Mouse (Mus musculus): ENCODE results near the gene Prx. TPM values are rescaled to one million over a fixed set of nuclear protein-coding genes. Genes with fewer than 3 reads are reported as not detected.

Gene Prx
- not detected for polyA plus RNA-seq (2014; fragmentation: Illumina TruSeq; extraction: RNeasy Lipid Tissue Mini Kit (QIAGEN cat#74804); ENCODE audit: low read depth, low replicate concordance)

DNA sequence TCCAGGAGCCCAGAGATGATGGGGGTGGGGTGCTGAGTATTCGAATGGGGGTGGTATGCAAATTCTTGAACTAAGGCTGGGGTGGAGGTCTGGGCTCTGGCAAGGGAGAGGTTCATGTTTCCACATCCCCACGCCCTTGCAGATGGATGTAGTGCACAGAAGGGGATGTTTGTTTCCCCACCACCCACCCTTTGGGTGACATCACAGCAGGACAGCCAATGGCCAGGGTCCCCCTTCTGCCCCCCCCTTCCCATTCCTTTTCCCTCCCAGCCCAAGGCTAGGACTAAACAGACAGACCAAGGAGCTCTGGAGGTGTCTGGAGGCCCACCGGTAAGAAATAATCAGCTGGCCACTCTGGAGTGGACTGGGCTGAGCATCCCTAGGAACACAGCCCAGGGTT lies at the start of gene Prx:
Gene Prx, plus strand, starts transcription at position 289 of the 400 bp plus-strand sequence.

DNA sequence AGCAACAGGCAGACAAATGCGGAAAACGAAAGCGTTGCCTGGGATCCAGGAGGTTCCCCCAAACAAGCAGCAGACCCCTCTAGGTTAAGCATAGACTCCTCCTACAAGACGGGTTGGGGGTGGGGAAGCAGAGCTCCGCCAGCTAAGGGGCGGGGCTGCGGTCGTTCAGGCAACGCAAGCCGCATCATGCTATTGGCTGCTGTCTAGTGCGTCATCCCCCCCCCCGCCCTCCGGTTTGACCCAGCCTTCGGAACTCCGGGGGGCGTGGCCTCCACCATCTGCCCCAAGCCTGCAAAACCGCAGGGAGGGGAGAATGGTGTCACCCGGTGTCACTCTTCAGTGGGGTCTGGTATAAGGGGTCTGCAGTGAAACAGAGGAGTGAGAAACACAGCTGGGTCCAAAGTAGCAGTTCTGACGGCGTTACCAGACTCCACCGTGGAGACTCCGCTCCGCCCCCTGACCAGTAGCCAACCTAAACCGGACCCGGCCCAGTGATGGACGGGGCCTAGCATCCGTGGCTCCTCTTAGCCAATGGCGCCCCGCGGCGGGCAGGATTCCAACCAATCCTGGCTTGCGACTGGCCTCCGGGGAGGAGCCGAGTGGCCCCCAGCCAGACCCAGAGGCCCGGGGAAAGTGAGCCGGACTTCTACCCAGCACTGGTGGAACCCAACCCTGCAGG lies 25.8 kb upstream of the Prx start, which contains the start of gene Sertad3:
Gene Sertad3, plus strand, starts transcription at position 613 of the 679 bp plus-strand sequence.

DNA sequence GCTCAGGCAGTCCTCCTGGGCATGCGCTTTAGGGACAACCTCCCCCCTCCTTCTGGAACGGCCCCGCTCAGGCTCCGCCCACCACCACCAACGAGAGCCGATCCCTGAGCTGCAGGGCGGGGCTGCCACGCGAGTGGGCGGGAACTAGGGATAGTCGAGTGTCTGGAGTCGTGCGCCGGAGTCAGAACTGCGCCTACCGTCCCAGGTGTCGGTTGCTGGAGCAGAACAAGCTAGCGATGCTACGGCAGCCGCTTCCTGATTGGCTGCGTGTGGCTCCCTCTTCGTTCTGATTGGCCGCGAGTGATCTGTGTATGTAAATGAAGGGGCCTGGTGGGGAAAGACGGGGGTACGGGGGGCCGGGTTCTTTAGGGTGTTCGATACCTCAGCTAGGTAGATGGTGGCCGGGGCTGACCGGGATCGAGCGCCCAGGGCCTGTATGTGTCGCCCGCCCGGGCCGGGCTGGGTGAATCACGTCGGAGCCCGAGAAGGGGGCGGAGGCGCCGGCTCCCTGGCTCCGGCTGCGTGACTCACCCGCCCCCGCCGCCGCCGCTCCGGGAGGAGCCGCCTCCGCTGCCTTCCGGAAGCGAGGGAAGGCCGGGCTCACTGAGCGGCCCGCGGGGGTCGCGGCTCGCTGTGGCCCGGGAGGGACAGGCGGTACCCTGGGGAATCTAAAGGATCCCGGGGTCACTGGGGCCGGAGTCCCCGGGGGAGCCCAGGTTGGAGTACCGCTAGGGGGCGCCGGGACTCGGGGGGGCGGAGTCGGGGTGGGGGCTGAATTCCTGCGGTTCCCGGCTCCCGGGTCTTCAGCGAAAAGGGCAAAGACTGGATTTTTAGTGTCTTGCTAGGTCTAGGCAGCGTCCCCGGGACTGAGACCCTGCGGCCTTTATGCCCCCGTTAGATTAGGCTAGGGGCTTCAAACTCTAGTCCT lies 12.1 kb upstream of the Prx start, which contains the start of gene Sertad1:
Gene Sertad1, plus strand, starts transcription at position 141 of the 928 bp plus-strand sequence.

DNA sequence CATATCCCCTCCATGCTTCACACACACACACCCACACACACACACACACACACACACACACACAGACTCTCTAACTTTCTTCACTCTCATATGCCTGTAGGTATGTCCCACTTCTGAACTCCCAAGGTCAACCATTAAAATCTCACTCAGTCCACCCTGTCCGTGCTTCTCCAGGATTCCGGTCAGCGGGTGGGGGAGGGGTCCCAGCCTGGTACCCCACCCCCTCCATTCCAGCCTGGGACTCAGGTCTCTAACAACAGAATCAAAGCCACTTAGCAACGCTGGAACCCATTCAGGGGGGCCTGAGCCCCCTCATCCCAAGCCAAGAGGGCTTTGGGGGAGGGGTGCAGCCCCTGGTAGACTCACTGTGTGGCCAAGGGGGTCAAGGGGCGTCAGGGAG lies 23.8 kb downstream of the Prx start, which contains the start of gene Hipk4:
Gene Hipk4, plus strand, starts transcription at position 301 of the 400 bp plus-strand sequence.

DNA sequence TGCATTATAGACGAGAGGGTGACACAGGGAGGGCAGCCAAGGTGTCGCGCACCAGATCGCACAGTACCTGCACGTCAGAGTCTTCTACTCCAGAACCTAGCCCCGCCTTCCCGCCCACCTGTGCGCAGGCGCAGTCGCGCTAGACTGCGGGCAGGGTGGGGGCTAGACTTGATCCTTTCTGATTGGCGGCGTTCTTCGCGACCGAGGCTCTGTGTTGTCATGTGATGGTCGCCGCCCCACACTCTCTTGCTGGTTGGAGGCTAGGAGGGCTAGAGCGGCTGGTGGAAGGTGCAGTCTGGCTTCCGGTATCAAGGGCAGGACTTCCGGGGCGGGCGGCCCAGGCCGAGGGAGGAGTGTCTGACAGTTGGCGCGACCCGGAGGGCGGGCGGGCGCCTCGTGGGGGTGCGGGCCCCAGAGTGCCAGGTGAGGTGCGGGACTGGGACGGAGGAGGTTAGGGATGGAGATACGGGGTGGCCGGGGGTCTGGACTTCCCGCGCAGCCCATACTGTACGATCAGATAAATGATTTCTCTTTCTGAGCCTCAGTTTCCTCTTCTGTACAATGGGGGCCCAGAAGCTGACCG lies 53.9 kb downstream of the Prx start, which contains the start of the genes Pld3 and 2310022A10Rik:
Gene Pld3, minus strand, starts transcription at position 288 of the 583 bp plus-strand sequence.
Gene 2310022A10Rik, plus strand, starts transcription at position 303 of the 583 bp plus-strand sequence.

Other genes with a start within 250 kb of the Prx start
- 0.35 TPM for gene Numbl, start 240.9 kb upstream of the Prx start, polyA plus RNA-seq (2014; fragmentation: Illumina TruSeq; extraction: RNeasy Lipid Tissue Mini Kit (QIAGEN cat#74804); ENCODE audit: low read depth, low replicate concordance)
- 1.6 TPM for gene Ltbp4, start 161.6 kb upstream of the Prx start, polyA plus RNA-seq (2014; fragmentation: Illumina TruSeq; extraction: RNeasy Lipid Tissue Mini Kit (QIAGEN cat#74804); ENCODE audit: low read depth, low replicate concordance)
- gene Shkbp1, start 143.3 kb upstream of the Prx start, polyA plus RNA-seq (2014; fragmentation: Illumina TruSeq; extraction: RNeasy Lipid Tissue Mini Kit (QIAGEN cat#74804); ENCODE audit: low read depth, low replicate concordance): 0.99 TPM
- gene Gm20479, start 141.9 kb upstream of the Prx start, polyA plus RNA-seq (2014; fragmentation: Illumina TruSeq; extraction: RNeasy Lipid Tissue Mini Kit (QIAGEN cat#74804); ENCODE audit: low read depth, low replicate concordance): not detected
- gene Sptbn4, start 51.6 kb upstream of the Prx start, polyA plus RNA-seq (2014; fragmentation: Illumina TruSeq; extraction: RNeasy Lipid Tissue Mini Kit (QIAGEN cat#74804); ENCODE audit: low read depth, low replicate concordance): not detected
- gene Blvrb, start 51.3 kb upstream of the Prx start, polyA plus RNA-seq (2014; fragmentation: Illumina TruSeq; extraction: RNeasy Lipid Tissue Mini Kit (QIAGEN cat#74804); ENCODE audit: low read depth, low replicate concordance): 1.6 TPM
- gene Sertad3, start 25.6 kb upstream of the Prx start, polyA plus RNA-seq (2014; fragmentation: Illumina TruSeq; extraction: RNeasy Lipid Tissue Mini Kit (QIAGEN cat#74804); ENCODE audit: low read depth, low replicate concordance): 2.0 TPM
- 0.64 TPM for gene Sertad1, start 12.4 kb upstream of the Prx start, polyA plus RNA-seq (2014; fragmentation: Illumina TruSeq; extraction: RNeasy Lipid Tissue Mini Kit (QIAGEN cat#74804); ENCODE audit: low read depth, low replicate concordance)
- gene Hipk4, start 23.9 kb downstream of the Prx start, polyA plus RNA-seq (2014; fragmentation: Illumina TruSeq; extraction: RNeasy Lipid Tissue Mini Kit (QIAGEN cat#74804); ENCODE audit: low read depth, low replicate concordance): not detected
- gene Pld3, start 53.9 kb downstream of the Prx start, polyA plus RNA-seq (2014; fragmentation: Illumina TruSeq; extraction: RNeasy Lipid Tissue Mini Kit (QIAGEN cat#74804); ENCODE audit: low read depth, low replicate concordance): 0.82 TPM
- 2.3 TPM for gene 2310022A10Rik, start 53.9 kb downstream of the Prx start, polyA plus RNA-seq (2014; fragmentation: Illumina TruSeq; extraction: RNeasy Lipid Tissue Mini Kit (QIAGEN cat#74804); ENCODE audit: low read depth, low replicate concordance)
- 29.2 TPM for gene Akt2, start 92.2 kb downstream of the Prx start, polyA plus RNA-seq (2014; fragmentation: Illumina TruSeq; extraction: RNeasy Lipid Tissue Mini Kit (QIAGEN cat#74804); ENCODE audit: low read depth, low replicate concordance)
- gene Ttc9b, start 154.6 kb downstream of the Prx start, polyA plus RNA-seq (2014; fragmentation: Illumina TruSeq; extraction: RNeasy Lipid Tissue Mini Kit (QIAGEN cat#74804); ENCODE audit: low read depth, low replicate concordance): not detected
- 1.2 TPM for gene Map3k10, start 175.3 kb downstream of the Prx start, polyA plus RNA-seq (2014; fragmentation: Illumina TruSeq; extraction: RNeasy Lipid Tissue Mini Kit (QIAGEN cat#74804); ENCODE audit: low read depth, low replicate concordance)
- gene Zfp607b, start 190.0 kb downstream of the Prx start, polyA plus RNA-seq (2014; fragmentation: Illumina TruSeq; extraction: RNeasy Lipid Tissue Mini Kit (QIAGEN cat#74804); ENCODE audit: low read depth, low replicate concordance): 4.0 TPM
- gene Zfp60, start 232.1 kb downstream of the Prx start, polyA plus RNA-seq (2014; fragmentation: Illumina TruSeq; extraction: RNeasy Lipid Tissue Mini Kit (QIAGEN cat#74804); ENCODE audit: low read depth, low replicate concordance): 34.3 TPM

Data from adrenal gland, adult 10 weeks (tissue).